Mouse (Mus musculus) embryonic fibroblast, embryonic 13.5 days (primary cell): Measurements from ENCODE around the gene Kiss1r.

Experiments
- CTCF ChIP-seq: IDR thresholded peaks from 2 replicates; pipeline ENCODE4 v1.5.1; 2011; ENCODE audit warnings: mild to moderate bottlenecking, control low read depth, low read length, moderate library complexity, borderline replicate concordance; ENCODE audit not compliant: insufficient read depth
- POLR2A ChIP-seq: IDR thresholded peaks from 2 replicates; pipeline ENCODE4 v1.6.1; 2011; ENCODE audit warnings: low read depth, mild to moderate bottlenecking, control low read depth, low read length, moderate library complexity

DNA sequence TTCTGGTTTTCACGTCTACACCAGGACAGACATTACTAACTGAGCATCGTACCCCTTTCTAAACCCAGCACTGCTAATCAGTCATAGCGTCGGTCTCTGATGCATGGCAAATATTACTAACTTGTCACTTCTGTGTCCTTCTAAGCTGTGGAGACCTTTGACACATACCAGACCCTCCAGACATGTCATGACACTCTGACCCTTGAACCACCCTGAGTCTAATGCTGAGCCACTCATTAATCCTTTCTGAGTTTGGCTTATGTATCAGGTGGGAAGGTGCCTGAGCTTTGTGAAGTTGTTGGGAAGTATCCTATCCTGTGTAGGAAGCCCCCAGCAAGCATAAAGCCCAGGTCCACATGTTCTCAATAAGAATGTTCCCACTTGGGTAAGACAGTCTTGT lies 33.1 kb downstream of the Kiss1r start:
- no peak for TF ChIP-seq CTCF
- no peak for TF ChIP-seq POLR2A
